Mouse (Mus musculus): ENCODE data around the gene Ropn1l. TPM values are rescaled to one million over a fixed set of nuclear protein-coding genes. Genes with fewer than 3 reads are reported as not detected.

Ropn1l gene
- polyA plus RNA-seq, 1 experiment from 2014 or later: 5.6 TPM

- no peak overlapping the region for H3K4me2 ChIP-seq (ENCODE audit: low read depth, low read length)
- ATAC-seq (ENCODE audit: low read depth): no peak
- no peak overlapping the region for H3K4me3 ChIP-seq (ENCODE audit: low read length)
- no peaks in the 10 kb centered on the region for H3K27me3 ChIP-seq (ENCODE audit: control insufficient read depth, insufficient read depth, low read depth, low read length)
- no peak overlapping the region for H3K27ac ChIP-seq (ENCODE audit: low read length)
- peaks cover 2% of the 10 kb centered on the region; the same call in 1 of the 2 replicates for H3K4me1 ChIP-seq (replicated peaks; ENCODE audit: control insufficient read depth, insufficient read depth, low read length)
- no peaks in the 10 kb centered on the region for H3K9me3 ChIP-seq (ENCODE audit: control insufficient read depth, low read length)
- no peak overlapping the region for H3K9ac ChIP-seq (ENCODE audit: low read length)
- 85% methylated on average over 4 of the region's 4 CpGs for WGBS
- peaks cover 23% of the 10 kb centered on the region for H3K36me3 ChIP-seq (ENCODE audit: control insufficient read depth, insufficient read depth, low read length)
Measured at GRCm38 (mm10) chr15:31469497-31469896, 16.0 kb upstream of the Ropn1l start.

GRCm38 (mm10) chr15:31468806-31469205, 15.3 kb upstream of the Ropn1l start:
- no peak for ATAC-seq (ENCODE audit: low read depth)
- Histone ChIP-seq H3K4me1 (replicated peaks; ENCODE audit: control insufficient read depth, insufficient read depth, low read length) (0 out of 2 replicates have a peak, but pooled peaks cover 2% of the 10 kb centered on the region), H3K9ac (ENCODE audit: low read length) (no peak overlapping the region), H3K27ac (ENCODE audit: low read length) (no peak overlapping the region), H3K27me3 (ENCODE audit: control insufficient read depth, insufficient read depth, low read depth, low read length) (no peaks in the 10 kb centered on the region), H3K4me2 (ENCODE audit: low read depth, low read length) (no peak overlapping the region), H3K36me3 (ENCODE audit: control insufficient read depth, insufficient read depth, low read length) (peaks cover 25% of the 10 kb centered on the region), H3K4me3 (ENCODE audit: low read length) (no peak overlapping the region), H3K9me3 (ENCODE audit: control insufficient read depth, low read length) (no peaks in the 10 kb centered on the region)
- 87% methylated on average over 5 of the region's 5 CpGs for WGBS

- 91% methylated on average over 1 of the region's 1 CpGs for WGBS
- Histone ChIP-seq H3K4me3 (ENCODE audit: low read length) (no peak overlapping the region), H3K27me3 (ENCODE audit: control insufficient read depth, insufficient read depth, low read depth, low read length) (no peaks in the 10 kb centered on the region), H3K4me1 (replicated peaks; ENCODE audit: control insufficient read depth, insufficient read depth, low read length) (no peaks in the 10 kb centered on the region), H3K9ac (ENCODE audit: low read length) (no peak overlapping the region), H3K4me2 (ENCODE audit: low read depth, low read length) (no peak overlapping the region), H3K36me3 (ENCODE audit: control insufficient read depth, insufficient read depth, low read length) (peaks cover 39% of the 10 kb centered on the region), H3K9me3 (ENCODE audit: control insufficient read depth, low read length) (no peaks in the 10 kb centered on the region), H3K27ac (ENCODE audit: low read length) (no peak overlapping the region)
- no peak for ATAC-seq (ENCODE audit: low read depth)
Measured at GRCm38 (mm10) chr15:31466749-31467148, 13.2 kb upstream of the Ropn1l start.

- no peak overlapping the region for H3K4me2 ChIP-seq (ENCODE audit: low read depth, low read length)
- H3K9me3 ChIP-seq (ENCODE audit: control insufficient read depth, low read length): no peaks in the 10 kb centered on the region
- H3K4me1 ChIP-seq (replicated peaks; ENCODE audit: control insufficient read depth, insufficient read depth, low read length): no peaks in the 10 kb centered on the region
- WGBS: 88% methylated on average over 5 of the region's 5 CpGs
- H3K36me3 ChIP-seq (ENCODE audit: control insufficient read depth, insufficient read depth, low read length): peaks cover 42% of the 10 kb centered on the region
- no peak overlapping the region for H3K9ac ChIP-seq (ENCODE audit: low read length)
- no peaks in the 10 kb centered on the region for H3K27me3 ChIP-seq (ENCODE audit: control insufficient read depth, insufficient read depth, low read depth, low read length)
- ATAC-seq (ENCODE audit: low read depth): no peak
- no peak overlapping the region for H3K27ac ChIP-seq (ENCODE audit: low read length)
- H3K4me3 ChIP-seq (ENCODE audit: low read length): no peak overlapping the region
Measured at GRCm38 (mm10) chr15:31466295-31466694, 12.8 kb upstream of the Ropn1l start.

GRCm38 (mm10) chr15:31465806-31466205, 12.3 kb upstream of the Ropn1l start:
- 94% methylated on average over 2 of the region's 2 CpGs for WGBS
- H3K9ac ChIP-seq (ENCODE audit: low read length): no peak overlapping the region

GRCm38 (mm10) chr15:31460571-31460970, 7.0 kb upstream of the Ropn1l start:
- WGBS: 78% methylated on average over 2 of the region's 2 CpGs
- no peaks in the 10 kb centered on the region for H3K9me3 ChIP-seq (ENCODE audit: control insufficient read depth, low read length)
- no peaks in the 10 kb centered on the region for H3K27me3 ChIP-seq (ENCODE audit: control insufficient read depth, insufficient read depth, low read depth, low read length)
- H3K9ac ChIP-seq (ENCODE audit: low read length): no peak overlapping the region
- H3K4me1 ChIP-seq (replicated peaks; ENCODE audit: control insufficient read depth, insufficient read depth, low read length): no peaks in the 10 kb centered on the region
- H3K36me3 ChIP-seq (ENCODE audit: control insufficient read depth, insufficient read depth, low read length): peaks cover 47% of the 10 kb centered on the region
- H3K4me3 ChIP-seq (ENCODE audit: low read length): no peak overlapping the region
- no peak overlapping the region for H3K4me2 ChIP-seq (ENCODE audit: low read depth, low read length)
- no peak overlapping the region for H3K27ac ChIP-seq (ENCODE audit: low read length)
- ATAC-seq (ENCODE audit: low read depth): no peak

More at GRCm38 (mm10) chr15:31465806-31466205, 12.3 kb upstream of the Ropn1l start:
- Histone ChIP-seq H3K4me1 (replicated peaks; ENCODE audit: control insufficient read depth, insufficient read depth, low read length) (no peaks in the 10 kb centered on the region), H3K4me2 (ENCODE audit: low read depth, low read length) (no peak overlapping the region), H3K36me3 (ENCODE audit: control insufficient read depth, insufficient read depth, low read length) (peaks cover 45% of the 10 kb centered on the region), H3K27me3 (ENCODE audit: control insufficient read depth, insufficient read depth, low read depth, low read length) (no peaks in the 10 kb centered on the region), H3K4me3 (ENCODE audit: low read length) (no peak overlapping the region), H3K27ac (ENCODE audit: low read length) (no peak overlapping the region), H3K9me3 (ENCODE audit: control insufficient read depth, low read length) (no peaks in the 10 kb centered on the region)
- ATAC-seq (ENCODE audit: low read depth): no peak

GRCm38 (mm10) chr15:31458081-31458480, 4.5 kb upstream of the Ropn1l start:
- Histone ChIP-seq H3K9me3 (ENCODE audit: control insufficient read depth, low read length) (no peaks in the 10 kb centered on the region), H3K36me3 (ENCODE audit: control insufficient read depth, insufficient read depth, low read length) (peaks cover 40% of the 10 kb centered on the region), H3K27me3 (ENCODE audit: control insufficient read depth, insufficient read depth, low read depth, low read length) (no peaks in the 10 kb centered on the region), H3K4me1 (replicated peaks; ENCODE audit: control insufficient read depth, insufficient read depth, low read length) (peaks cover 2% of the 10 kb centered on the region; the same call in 1 of the 2 replicates), H3K27ac (ENCODE audit: low read length) (no peak overlapping the region), H3K4me3 (ENCODE audit: low read length) (no peak overlapping the region), H3K4me2 (ENCODE audit: low read depth, low read length) (no peak overlapping the region), H3K9ac (ENCODE audit: low read length) (no peak overlapping the region)
- no peak for ATAC-seq (ENCODE audit: low read depth)
- whole genome bisulfite sequencing: 82% methylated on average over 7 of the region's 7 CpGs

GRCm38 (mm10) chr15:31456381-31456780, 2.8 kb upstream of the Ropn1l start:
- H3K27ac ChIP-seq (ENCODE audit: low read length): no peak overlapping the region
- H3K9me3 ChIP-seq (ENCODE audit: control insufficient read depth, low read length): no peaks in the 10 kb centered on the region
- H3K4me1 ChIP-seq (replicated peaks; ENCODE audit: control insufficient read depth, insufficient read depth, low read length): peaks cover 13% of the 10 kb centered on the region
- ATAC-seq (ENCODE audit: low read depth): no peak
- H3K27me3 ChIP-seq (ENCODE audit: control insufficient read depth, insufficient read depth, low read depth, low read length): no peaks in the 10 kb centered on the region
- no peak overlapping the region for H3K4me2 ChIP-seq (ENCODE audit: low read depth, low read length)
- no peak overlapping the region for H3K4me3 ChIP-seq (ENCODE audit: low read length)
- peaks cover 28% of the 10 kb centered on the region for H3K36me3 ChIP-seq (ENCODE audit: control insufficient read depth, insufficient read depth, low read length)
- no peak overlapping the region for H3K9ac ChIP-seq (ENCODE audit: low read length)
- 78% methylated on average over 5 of the region's 5 CpGs for WGBS

GRCm38 (mm10) chr15:31454861-31455295, 1.3 kb upstream of the Ropn1l start:
- Histone ChIP-seq H3K9ac (ENCODE audit: low read length) (no peak overlapping the region), H3K9me3 (ENCODE audit: control insufficient read depth, low read length) (no peaks in the 10 kb centered on the region), H3K27ac (ENCODE audit: low read length) (no peak overlapping the region), H3K36me3 (ENCODE audit: control insufficient read depth, insufficient read depth, low read length) (peaks cover 18% of the 10 kb centered on the region), H3K27me3 (ENCODE audit: control insufficient read depth, insufficient read depth, low read depth, low read length) (no peaks in the 10 kb centered on the region), H3K4me2 (ENCODE audit: low read depth, low read length) (no peak overlapping the region), H3K4me3 (ENCODE audit: low read length) (no peak overlapping the region), H3K4me1 (replicated peaks; ENCODE audit: control insufficient read depth, insufficient read depth, low read length) (peaks cover 13% of the 10 kb centered on the region)
- 58% methylated on average over 7 of the region's 7 CpGs for WGBS
- no peak for ATAC-seq (ENCODE audit: low read depth)

Data from lung, embryonic 16.5 days (tissue).